Mouse (Mus musculus): ENCODE results near the gene Il17rd.

The Il17rd gene

DNA sequence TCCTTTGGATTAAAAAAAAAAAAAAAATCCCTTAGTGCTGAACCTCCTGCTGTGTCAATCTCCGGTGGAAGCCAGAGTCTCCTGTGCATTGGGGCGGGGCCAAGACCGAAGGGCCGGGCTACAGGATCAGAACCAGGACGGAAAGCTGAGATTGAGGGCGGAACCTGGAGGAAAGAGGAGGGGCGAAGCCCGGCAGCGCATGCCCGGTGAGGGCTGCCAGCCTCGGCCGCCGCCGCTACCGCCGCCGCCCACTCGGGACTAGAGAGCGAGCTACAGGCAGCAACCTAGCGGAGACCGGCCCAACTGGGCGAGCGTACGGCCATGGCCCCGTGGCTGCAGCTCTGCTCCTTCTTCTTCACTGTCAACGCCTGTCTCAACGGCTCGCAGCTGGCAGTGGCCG lies at the start of gene Il17rd:
Gene Il17rd, plus strand, starts transcription at position 159 of the 400 bp plus-strand sequence.
- DNase-seq (ENCODE audit: low read depth, low spot score), result no peak

DNA sequence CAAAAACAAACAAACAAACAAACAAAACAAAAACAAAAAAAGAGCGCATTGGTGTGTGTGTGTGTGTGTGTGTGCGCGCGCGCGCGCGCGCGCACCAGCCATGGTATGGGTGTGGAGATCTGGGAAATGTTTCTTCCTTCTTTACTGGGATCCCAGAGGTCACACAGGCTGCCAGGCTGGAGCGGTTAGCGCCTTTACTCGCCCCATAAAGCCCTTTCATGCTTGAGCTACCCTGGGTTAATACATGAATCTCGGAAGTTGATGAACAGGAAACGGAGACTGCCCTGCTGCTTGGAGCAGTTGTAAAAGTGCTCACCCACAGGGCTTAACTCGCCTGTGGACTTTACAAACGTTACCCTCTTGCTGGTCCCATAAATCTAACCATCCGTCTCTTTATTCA lies 47.1 kb upstream of the Il17rd start:
- DNase-seq (ENCODE audit: low read depth, low spot score), result no peak

DNA sequence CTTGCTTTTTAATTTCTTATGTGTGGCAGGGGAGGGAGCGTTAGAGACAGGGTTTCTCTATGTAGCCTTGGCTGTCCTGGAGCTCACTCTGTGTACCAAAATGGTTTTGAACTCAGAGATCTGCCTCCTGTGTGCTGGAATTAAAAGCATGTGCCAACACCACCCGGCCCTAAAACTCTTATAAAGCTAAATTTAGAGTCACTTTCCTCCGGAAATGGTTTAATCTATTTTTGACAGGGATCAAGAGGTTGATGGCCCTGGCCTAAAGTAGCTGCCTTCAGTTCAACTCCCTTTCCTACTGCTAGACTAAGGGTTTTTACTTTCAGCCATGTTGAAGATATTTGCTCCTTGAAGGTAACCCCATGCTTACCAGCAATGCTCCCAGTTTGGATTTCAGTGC lies 45.3 kb upstream of the Il17rd start:
- DNase-seq (ENCODE audit: low read depth, low spot score), result no peak

DNA sequence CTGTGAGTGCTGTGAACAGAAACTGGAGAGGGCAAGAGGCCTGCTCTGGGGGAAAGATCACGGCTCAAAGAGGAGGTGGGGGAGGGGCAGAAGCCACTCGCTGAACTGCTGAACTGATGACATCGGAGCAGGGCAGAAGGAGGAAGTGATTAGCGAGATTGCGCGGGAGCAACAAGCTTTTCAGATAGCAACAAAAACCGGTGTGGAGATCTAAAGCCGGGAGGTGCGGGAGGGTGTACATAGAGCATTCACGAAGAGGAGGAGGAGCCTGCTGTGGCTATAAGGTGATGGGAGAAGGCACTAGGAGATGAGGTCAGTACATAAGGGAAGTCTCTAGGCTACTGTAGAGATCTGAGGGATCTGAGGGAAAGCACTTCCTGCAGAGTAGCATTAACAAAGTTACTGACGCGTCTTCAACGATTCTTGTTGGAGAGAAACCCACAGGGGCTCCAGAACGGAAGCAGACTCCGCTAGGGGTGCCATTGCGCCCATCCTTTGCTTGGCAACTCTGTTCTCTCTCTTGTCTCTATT lies 44.5 kb upstream of the Il17rd start, which contains the start of gene Hesx1:
Gene Hesx1, plus strand, starts transcription at position 206 of the 531 bp plus-strand sequence.
- peak; percentile 75 for DNase-seq (ENCODE audit: low read depth, low spot score)

GRCm38 (mm10) chr14:26996257-26996656 lies 42.5 kb upstream of the Il17rd start:
- no peak for DNase-seq (ENCODE audit: low read depth, low spot score)

- no peak for DNase-seq (ENCODE audit: low read depth, low spot score)
Measured at GRCm38 (mm10) chr14:27000386-27000785, 38.4 kb upstream of the Il17rd start.

DNA sequence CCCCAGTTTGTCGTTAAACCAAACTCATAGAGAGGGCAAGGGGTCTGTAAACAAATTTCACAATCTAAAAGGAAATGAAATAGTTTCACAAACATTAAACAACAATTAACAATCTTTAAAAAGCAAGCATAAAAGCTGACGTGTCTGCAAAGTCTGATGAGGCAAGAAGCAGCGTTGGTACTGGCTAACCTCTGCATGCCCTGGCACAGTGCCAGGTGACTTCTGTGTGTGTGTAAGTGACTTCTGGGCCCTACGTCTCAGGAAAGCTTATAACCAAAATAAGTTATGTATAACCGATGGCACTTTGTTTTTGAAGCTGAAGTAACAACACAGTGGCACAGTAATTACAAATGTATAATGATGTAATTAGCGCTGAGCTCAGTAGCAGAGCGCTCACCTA lies 33.8 kb upstream of the Il17rd start:
- no peak for DNase-seq (ENCODE audit: low read depth, low spot score)

GRCm38 (mm10) chr14:27005937-27006336 lies 32.8 kb upstream of the Il17rd start:
- DNase-seq (ENCODE audit: low read depth, low spot score), result no peak

DNA sequence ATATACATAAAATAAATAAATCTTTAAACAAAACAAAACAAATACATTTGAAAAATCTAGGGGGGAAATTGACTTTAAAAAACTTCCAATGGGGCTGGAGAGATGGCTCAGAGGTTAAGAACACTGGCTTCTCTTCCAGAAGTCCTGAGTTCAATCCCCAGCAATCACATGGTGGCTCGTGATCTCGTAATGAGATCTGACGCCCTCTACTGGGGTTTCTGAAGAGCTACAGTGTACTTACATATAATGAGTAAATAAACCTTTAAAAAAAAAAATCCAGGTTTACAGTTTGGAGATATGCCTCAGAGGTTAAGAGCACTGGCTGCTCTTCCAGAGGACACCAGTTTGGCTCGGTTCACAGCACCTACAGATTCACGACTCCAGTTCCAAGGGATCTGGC lies 27.2 kb upstream of the Il17rd start:
- no peak for DNase-seq (ENCODE audit: low read depth, low spot score)

DNA sequence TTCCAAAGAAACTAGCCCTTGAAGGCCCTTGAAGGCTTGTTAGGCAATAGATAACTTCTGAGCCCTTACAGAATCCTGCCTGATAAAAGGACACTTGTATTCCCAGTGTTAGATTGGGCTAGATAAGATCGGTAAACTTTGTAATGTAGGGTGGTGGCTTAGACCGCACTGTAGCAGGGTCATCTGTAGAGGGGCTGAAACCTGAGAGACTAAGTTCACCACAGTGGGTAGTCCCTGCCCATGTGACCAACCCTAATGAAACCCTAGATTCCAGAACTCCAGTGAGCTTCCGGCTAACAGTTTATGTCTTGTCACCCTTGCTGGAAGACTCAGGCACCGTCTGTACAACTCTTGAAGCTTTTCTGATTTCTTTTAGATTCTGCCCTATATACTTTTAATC lies 25.1 kb upstream of the Il17rd start:
- no peak for DNase-seq (ENCODE audit: low read depth, low spot score)

DNA sequence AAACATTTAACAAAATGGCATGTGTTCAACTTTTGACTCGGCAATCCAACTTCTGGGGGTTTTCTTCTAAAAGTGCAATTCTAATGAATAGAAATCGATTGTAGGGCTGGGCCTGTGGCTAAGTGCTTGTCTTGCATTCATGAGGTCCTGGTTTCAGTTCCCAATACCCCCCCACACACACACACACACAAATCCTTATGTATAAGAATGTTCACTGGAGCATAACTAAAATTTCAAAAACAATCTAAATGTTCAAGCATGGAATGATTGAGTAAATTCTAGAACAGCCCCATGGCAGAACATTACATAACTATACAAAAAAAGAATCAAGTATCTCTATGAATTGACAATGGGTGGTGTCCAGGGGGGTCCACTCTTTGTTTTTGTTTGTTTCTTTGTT lies 20.8 kb upstream of the Il17rd start:
- no peak for DNase-seq (ENCODE audit: low read depth, low spot score)

DNA sequence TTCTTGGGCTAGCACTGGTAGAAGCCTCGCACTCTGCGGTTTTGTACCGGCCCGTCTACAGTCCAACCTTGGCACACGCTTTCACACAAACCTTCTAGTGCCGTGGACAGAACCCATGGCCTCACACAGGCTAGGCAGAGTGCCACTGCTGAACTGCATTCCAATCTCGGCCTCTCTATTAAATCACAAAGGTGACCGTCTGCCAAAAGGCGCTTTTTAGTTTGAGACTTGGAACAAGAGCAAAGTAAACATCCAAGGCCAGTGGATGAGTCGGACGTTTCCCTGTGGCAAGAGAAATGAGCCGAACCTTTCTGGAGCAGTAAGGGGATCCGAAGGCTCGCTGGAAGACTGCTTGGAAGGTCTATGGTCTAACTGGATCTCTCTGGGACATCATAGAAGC lies 18.9 kb upstream of the Il17rd start:
- no peak for DNase-seq (ENCODE audit: low read depth, low spot score)

DNA sequence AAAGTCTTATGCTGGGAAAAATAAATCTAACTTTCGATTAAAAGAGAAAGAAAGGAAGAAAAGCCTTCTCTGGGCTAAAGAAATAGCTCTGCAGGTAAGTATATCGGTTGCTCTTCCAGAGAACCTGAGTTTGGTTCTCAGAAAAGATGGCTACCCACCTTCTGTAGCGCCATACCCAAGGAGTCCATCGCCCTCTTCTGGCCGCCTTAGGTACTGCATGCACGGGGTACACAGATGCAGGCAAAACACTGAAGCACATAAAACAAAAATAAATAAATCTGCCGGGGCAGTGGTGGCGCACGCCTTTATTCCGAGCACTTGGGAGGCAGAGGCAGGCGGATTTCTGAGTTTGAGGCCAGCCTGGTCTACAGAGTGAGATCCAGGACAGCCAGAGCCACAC lies 15.9 kb upstream of the Il17rd start:
- no peak for DNase-seq (ENCODE audit: low read depth, low spot score)

DNA sequence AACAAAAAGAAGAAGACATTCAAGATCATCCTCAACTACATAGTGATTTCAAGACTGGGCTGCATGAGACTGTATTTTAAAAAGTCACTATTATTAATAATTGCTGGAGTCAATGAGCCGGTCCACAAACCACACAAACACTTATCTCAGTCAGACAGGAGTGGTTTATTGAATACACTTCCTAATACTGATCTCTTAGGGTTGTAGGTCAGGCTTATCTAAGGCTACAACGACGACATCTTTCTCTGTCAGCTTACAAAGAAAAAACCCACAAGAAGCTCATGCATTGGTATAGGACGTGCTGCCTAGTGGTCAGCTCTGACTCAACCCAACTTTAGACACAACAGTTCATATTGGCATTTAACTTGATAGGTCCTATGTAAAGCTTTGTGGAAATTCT lies 14.1 kb upstream of the Il17rd start:
- DNase-seq (ENCODE audit: low read depth, low spot score), result no peak

DNA sequence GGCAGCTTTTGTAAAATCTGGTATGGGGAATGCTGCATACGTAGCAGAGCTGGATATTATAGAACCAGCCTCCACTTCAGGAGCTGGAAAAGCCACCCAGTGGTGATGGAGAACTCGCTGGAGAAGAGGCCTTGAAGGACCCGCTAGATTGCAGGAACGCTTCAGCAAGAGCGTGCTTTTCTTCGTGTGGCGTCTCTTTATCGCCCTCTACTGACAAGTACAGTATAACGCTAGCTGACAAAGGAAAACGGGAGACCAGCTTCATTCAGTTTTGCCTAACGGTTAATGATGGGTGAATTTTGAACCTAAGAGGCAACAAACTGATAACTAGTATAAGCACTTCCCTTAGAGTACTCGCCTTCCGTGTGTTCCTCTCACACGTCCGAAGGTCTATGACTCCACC lies 9.0 kb upstream of the Il17rd start:
- no peak for DNase-seq (ENCODE audit: low read depth, low spot score)

DNA sequence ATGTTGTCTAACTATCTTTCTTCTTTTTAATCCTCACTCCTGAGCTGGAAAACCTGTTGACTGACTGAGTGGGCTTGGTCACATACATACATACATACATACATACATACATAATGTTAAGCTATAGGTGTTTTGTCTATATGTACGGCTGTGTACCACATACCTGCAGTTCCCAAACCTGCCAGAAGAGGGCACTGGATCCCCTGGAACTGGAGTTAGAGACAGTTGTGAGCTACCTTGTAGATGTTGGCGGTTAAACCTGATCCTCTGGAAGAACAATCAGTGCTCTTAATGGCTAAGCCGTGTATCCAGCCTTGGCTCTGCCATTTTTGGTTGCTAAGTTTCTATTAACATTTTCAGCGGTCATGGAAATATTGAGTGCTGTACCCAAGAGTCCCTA lies 7.6 kb upstream of the Il17rd start:
- DNase-seq (ENCODE audit: low read depth, low spot score), result no peak

- no peak for DNase-seq (ENCODE audit: low read depth, low spot score)
Measured at GRCm38 (mm10) chr14:27037513-27037912, 1.2 kb upstream of the Il17rd start.

DNA sequence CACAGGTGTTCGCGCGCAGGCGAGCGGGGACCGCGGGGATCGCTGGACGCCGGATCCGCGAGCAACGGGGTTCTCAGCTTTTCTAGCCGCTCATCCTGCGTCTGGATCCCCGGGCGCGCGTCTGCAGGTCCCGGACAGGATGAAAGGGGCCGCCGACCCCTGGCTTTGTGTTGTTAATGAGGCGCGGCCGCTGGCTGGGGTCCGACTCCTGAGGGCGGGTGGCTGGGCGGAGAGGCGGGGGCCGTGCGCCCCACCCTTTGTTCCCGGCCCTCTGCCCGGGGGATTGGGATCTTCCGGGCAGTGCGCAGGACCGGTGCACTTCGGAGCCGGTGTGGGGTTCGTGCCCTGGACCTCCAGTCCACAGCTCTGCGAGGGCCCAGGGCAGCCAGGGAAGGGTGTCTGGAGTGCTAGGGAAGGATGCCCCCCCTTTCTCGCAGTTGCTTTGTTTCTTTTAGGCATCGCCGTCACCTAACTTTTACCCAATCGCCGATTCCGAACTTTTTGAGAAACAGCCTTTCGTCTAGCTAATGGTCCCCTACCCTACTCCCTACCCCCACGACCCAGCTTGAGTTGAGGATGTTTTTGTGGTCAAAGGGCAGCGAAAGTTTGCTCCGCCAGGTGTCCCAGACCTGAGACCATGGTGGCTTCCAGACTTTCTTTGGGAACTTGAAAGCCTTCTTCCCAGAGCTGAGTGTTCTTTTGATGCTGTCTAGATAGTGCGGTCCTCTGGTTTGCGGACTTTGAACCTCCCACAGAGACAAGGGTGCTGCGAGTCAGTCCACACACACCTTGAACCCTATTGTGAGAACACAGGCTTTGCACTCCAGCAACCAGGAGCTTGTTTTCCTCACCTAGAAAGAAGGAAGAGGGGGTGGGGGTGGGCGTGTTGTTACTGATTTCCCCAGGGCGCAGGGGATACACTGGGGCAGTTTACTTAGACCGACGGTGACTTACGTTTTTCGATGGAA lies 824 bp downstream of the Il17rd start:
- no peak for DNase-seq (ENCODE audit: low read depth, low spot score)

- no peak for DNase-seq (ENCODE audit: low read depth, low spot score)
Measured at GRCm38 (mm10) chr14:27040451-27040850, 1.7 kb downstream of the Il17rd start.

GRCm38 (mm10) chr14:27042280-27042983 lies 3.7 kb downstream of the Il17rd start:
- DNase-seq (ENCODE audit: low read depth, low spot score), result no peak

DNA sequence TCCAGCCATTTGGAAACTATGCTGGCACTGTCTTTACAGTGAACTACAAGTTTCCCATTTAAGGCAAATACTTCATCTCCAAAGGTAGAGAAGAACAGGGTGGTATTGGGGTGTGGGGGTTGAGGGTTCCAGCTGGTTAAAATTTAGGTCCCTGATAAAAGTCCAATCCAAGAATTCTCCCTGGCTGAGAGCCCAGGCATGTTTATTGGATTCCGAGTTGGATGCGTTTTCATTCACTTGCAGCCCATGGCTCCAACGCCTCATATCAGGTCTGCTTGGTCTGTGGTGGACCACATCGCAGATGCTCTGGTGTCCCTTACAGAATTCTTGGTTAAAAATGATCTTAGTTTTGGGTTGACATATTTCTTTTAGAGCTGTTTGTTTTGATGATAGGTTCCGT lies 4.7 kb downstream of the Il17rd start:
- no peak for DNase-seq (ENCODE audit: low read depth, low spot score)

- DNase-seq (ENCODE audit: low read depth, low spot score), result no peak
Measured at GRCm38 (mm10) chr14:27044221-27044966, 5.7 kb downstream of the Il17rd start.
